Mouse (Mus musculus): ENCODE measurements around the gene Esyt2. TPM values are rescaled to one million over a fixed set of nuclear protein-coding genes. Genes with fewer than 3 reads are reported as not detected.

Esyt2 gene
- total and polyA plus RNA-seq, 2 experiments from 2014 or later = 8.6 to 33.9 TPM

- Histone ChIP-seq H3K4me1 (ENCODE audit: insufficient read depth, low read length) (no peaks in the 10 kb centered on the region), H3K9ac (replicated peaks; ENCODE audit: low read length) (no peak overlapping the region), H3K4me2 (ENCODE audit: low read depth, low read length) (no peak overlapping the region), H3K9me3 (ENCODE audit: low read length) (no peaks in the 10 kb centered on the region), H3K27ac (no peak overlapping the region), H3K27me3 (ENCODE audit: insufficient read depth, low read length) (no peaks in the 10 kb centered on the region), H3K36me3 (ENCODE audit: insufficient read depth, low read length) (no peaks in the 10 kb centered on the region), H3K4me3 (ENCODE audit: low read length) (no peak overlapping the region)
- DNase-seq (ENCODE audit: low spot score) = no peak
- 87% methylated on average over 2 of the region's 2 CpGs for WGBS
- ATAC-seq = no peak
- no peak for TF ChIP-seq CTCF (IDR thresholded peaks at IDR 0.05; ENCODE audit: low read depth)
Observed at GRCm38 (mm10) chr12:116293185-116293584, 12.2 kb downstream of the Esyt2 start.

DNA sequence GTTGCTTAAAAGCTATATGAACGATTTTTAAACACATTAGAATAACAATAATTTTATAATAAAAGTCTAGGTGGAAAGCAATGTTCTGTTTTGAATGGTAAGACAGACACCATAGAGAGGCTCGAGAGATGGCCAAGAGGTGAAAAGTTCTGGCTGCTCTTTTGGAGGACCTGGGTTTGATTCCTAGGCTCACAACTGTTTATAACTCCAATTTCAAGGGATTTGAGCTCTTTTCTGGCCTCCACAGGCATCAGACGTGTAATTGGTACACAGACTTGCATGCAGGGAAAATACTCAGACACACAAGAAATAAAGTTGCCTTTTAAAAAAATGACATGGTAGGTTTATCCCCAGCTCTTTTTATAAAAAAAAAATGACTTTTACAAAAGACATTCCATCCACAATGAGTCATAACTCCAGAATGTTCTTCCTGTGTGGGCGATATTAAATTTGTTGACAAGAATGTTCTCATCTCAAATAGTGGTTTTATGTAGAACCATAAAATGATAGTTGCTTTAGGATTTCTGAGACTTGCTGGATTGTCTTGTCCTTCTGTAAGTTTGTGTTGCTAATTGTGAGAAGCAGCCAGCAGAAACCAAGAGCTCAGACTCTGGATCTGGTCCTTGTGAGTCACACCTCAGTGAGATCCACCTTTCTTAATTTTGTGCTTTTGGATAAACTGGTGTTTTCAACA lies 12.8 kb downstream of the Esyt2 start:
- Histone ChIP-seq H3K4me2 (ENCODE audit: low read depth, low read length) (no peak overlapping the region), H3K27ac (no peak overlapping the region), H3K36me3 (ENCODE audit: insufficient read depth, low read length) (no peaks in the 10 kb centered on the region), H3K27me3 (ENCODE audit: insufficient read depth, low read length) (no peaks in the 10 kb centered on the region), H3K9ac (replicated peaks; ENCODE audit: low read length) (no peak overlapping the region), H3K4me3 (ENCODE audit: low read length) (no peak overlapping the region), H3K4me1 (ENCODE audit: insufficient read depth, low read length) (no peaks in the 10 kb centered on the region), H3K9me3 (ENCODE audit: low read length) (no peaks in the 10 kb centered on the region)
- 88% methylated on average over 4 of the region's 4 CpGs for WGBS
- DNase-seq (ENCODE audit: low spot score) = no peak
- no peak for TF ChIP-seq CTCF (IDR thresholded peaks at IDR 0.05; ENCODE audit: low read depth)
- no peak for ATAC-seq

- WGBS = 94% methylated on average over 2 of the region's 2 CpGs
- H3K27ac ChIP-seq = no peak overlapping the region
- H3K4me3 ChIP-seq (ENCODE audit: low read length) = no peak overlapping the region
Observed at GRCm38 (mm10) chr12:116299906-116300305, 18.9 kb downstream of the Esyt2 start.

DNA sequence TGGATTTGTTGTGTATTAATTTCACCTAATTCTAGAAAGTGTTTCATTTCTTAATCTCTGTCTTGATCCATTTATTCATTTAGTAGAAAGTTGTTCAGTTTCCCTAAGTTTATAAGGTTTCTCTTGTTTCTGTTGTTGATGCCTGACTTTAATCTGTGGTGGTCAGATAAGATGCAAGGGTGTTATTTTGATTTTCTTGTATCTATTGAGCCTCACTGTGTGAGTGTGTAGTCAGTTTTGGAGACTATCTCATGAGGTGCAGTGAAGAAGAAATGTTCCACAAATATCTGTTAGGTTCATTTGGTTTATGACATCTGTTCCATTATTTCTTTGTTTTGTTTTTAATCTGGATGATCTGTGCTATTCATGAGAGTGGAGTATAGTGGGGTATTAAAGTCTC lies 21.2 kb downstream of the Esyt2 start:
- ATAC-seq = no peak
- no peak for TF ChIP-seq CTCF (IDR thresholded peaks at IDR 0.05; ENCODE audit: low read depth)
- no peaks in the 10 kb centered on the region for H3K4me1 ChIP-seq (ENCODE audit: insufficient read depth, low read length)

More at GRCm38 (mm10) chr12:116299906-116300305, 18.9 kb downstream of the Esyt2 start:
- no peak for TF ChIP-seq CTCF (IDR thresholded peaks at IDR 0.05; ENCODE audit: low read depth)
- Histone ChIP-seq H3K27me3 (ENCODE audit: insufficient read depth, low read length) (no peaks in the 10 kb centered on the region), H3K36me3 (ENCODE audit: insufficient read depth, low read length) (no peaks in the 10 kb centered on the region), H3K9ac (replicated peaks; ENCODE audit: low read length) (no peak overlapping the region), H3K9me3 (ENCODE audit: low read length) (no peaks in the 10 kb centered on the region), H3K4me1 (ENCODE audit: insufficient read depth, low read length) (no peaks in the 10 kb centered on the region), H3K4me2 (ENCODE audit: low read depth, low read length) (no peak overlapping the region)
- DNase-seq (ENCODE audit: low spot score) (no peak), ATAC-seq (no peak)

DNA sequence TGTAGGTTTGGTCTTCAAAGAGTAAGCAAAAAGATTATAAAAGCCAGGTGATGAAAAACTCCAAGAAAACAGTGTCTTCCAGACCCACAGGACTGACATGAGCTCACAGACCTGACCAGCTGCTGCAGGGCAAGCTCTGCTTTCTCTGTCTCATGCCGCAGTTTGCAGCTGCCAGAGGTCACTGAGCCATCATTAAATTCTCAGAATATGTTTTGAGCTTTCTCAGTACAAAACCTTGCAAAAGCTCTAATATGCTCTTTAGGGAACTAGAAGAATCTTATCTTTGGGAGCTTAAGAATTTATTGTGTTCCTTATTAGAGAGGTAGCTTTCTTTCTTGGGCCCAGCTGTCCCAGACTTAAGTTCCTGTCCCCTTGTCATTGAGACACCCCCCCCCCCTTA lies 25.0 kb downstream of the Esyt2 start:
- Histone ChIP-seq H3K4me2 (ENCODE audit: low read depth, low read length) (no peak overlapping the region), H3K27ac (no peak overlapping the region), H3K4me1 (ENCODE audit: insufficient read depth, low read length) (no peaks in the 10 kb centered on the region), H3K36me3 (ENCODE audit: insufficient read depth, low read length) (no peaks in the 10 kb centered on the region), H3K9me3 (ENCODE audit: low read length) (no peaks in the 10 kb centered on the region), H3K4me3 (ENCODE audit: low read length) (no peak overlapping the region), H3K9ac (replicated peaks; ENCODE audit: low read length) (no peak overlapping the region), H3K27me3 (ENCODE audit: insufficient read depth, low read length) (no peaks in the 10 kb centered on the region)
- no peak for DNase-seq (ENCODE audit: low spot score)
- TF ChIP-seq CTCF (IDR thresholded peaks at IDR 0.05; ENCODE audit: low read depth) = no peak
- ATAC-seq = no peak
- 48% methylated on average over 1 of the region's 1 CpGs for WGBS

More for the DNA sequence above, 21.2 kb downstream of the Esyt2 start:
- H3K4me2 ChIP-seq (ENCODE audit: low read depth, low read length) = no peak overlapping the region
- no peaks in the 10 kb centered on the region for H3K9me3 ChIP-seq (ENCODE audit: low read length)
- H3K9ac ChIP-seq (replicated peaks; ENCODE audit: low read length) = no peak overlapping the region
- no peaks in the 10 kb centered on the region for H3K27me3 ChIP-seq (ENCODE audit: insufficient read depth, low read length)
- no peaks in the 10 kb centered on the region for H3K36me3 ChIP-seq (ENCODE audit: insufficient read depth, low read length)
- H3K27ac ChIP-seq = no peak overlapping the region
- no peak overlapping the region for H3K4me3 ChIP-seq (ENCODE audit: low read length)
- no peak for DNase-seq (ENCODE audit: low spot score)

DNA sequence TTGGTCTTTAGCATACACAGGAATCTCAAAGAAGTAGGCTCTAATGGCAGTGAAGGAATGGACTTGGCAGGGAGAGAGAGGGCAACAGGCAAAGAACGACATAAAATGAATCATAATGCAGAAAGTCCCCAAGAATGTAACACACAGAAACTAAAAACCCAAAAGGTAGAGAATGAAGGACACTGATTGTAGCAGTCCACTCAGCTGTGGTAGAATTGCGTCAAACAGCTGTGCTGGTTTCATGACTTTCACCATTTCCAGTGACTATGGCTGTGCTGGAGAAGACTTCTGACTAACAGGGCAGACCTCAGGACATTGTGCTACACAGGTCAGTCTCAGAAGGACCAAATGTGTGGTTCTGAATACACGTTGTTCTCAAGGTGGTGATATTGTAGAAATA lies 26.9 kb downstream of the Esyt2 start:
- no peaks in the 10 kb centered on the region for H3K36me3 ChIP-seq (ENCODE audit: insufficient read depth, low read length)

DNA sequence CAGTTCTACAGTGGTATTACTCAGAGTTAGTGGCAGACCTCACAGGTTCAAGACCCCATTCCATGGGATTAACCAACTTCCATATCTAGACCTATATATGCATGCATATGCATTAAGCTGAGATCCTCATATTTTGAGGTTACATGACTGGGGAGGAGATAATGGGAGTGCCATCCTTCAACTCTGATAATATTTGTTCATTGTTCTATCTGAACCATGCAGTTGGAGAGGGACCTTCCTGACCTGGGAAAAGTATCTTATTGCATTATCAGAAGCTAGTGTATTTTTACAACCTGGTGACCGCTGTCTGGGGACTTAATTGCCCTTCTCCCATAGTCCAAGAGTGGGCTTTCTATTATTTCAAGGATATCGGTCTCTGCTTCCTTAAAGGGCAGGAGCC lies 27.6 kb downstream of the Esyt2 start:
- no peak for TF ChIP-seq CTCF (IDR thresholded peaks at IDR 0.05; ENCODE audit: low read depth)
- no peak overlapping the region for H3K27ac ChIP-seq
- no peaks in the 10 kb centered on the region for H3K4me1 ChIP-seq (ENCODE audit: insufficient read depth, low read length)
- no peaks in the 10 kb centered on the region for H3K27me3 ChIP-seq (ENCODE audit: insufficient read depth, low read length)
- H3K9ac ChIP-seq (replicated peaks; ENCODE audit: low read length) = no peak overlapping the region
- ATAC-seq (no peak), DNase-seq (ENCODE audit: low spot score) (no peak)
- WGBS = 89% methylated on average over 2 of the region's 2 CpGs
- H3K4me3 ChIP-seq (ENCODE audit: low read length) = no peak overlapping the region
- no peaks in the 10 kb centered on the region for H3K36me3 ChIP-seq (ENCODE audit: insufficient read depth, low read length)
- no peaks in the 10 kb centered on the region for H3K9me3 ChIP-seq (ENCODE audit: low read length)
- no peak overlapping the region for H3K4me2 ChIP-seq (ENCODE audit: low read depth, low read length)

More for the DNA sequence above, 26.9 kb downstream of the Esyt2 start:
- H3K9ac ChIP-seq (replicated peaks; ENCODE audit: low read length) = no peak overlapping the region
- WGBS = 91% methylated on average over 3 of the region's 3 CpGs
- DNase-seq (ENCODE audit: low spot score) (no peak), ATAC-seq (no peak)
- no peaks in the 10 kb centered on the region for H3K27me3 ChIP-seq (ENCODE audit: insufficient read depth, low read length)
- no peaks in the 10 kb centered on the region for H3K9me3 ChIP-seq (ENCODE audit: low read length)
- no peaks in the 10 kb centered on the region for H3K4me1 ChIP-seq (ENCODE audit: insufficient read depth, low read length)
- no peak overlapping the region for H3K4me2 ChIP-seq (ENCODE audit: low read depth, low read length)
- no peak overlapping the region for H3K27ac ChIP-seq
- no peak for TF ChIP-seq CTCF (IDR thresholded peaks at IDR 0.05; ENCODE audit: low read depth)
- no peak overlapping the region for H3K4me3 ChIP-seq (ENCODE audit: low read length)
